Mouse (Mus musculus): ENCODE results near the gene Bcl2l13.

DNA sequence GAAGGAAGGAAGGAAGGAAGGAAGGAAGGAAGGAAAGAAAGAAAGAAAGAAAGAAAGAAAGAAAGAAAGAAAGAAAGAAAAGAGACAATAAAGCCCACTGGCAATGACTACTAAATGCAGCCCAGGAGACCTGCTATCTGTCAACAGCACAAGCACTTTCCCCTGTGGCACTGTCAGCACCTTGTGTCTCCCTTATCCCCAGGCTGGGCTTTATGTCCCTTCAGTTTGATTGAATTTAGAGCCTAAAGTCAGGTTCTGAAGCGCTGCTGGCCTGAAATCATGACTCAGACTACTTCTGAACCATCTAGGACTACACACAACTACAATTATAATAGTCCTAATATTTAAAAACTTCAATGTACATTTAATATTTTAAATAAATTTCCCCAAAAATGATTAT is 15.1 kb upstream of the Bcl2l13 start:
- no peak for TF ChIP-seq CTCF (IDR thresholded peaks at IDR 0.05; ENCODE audit: insufficient read depth, low read length)
- no peak for TF ChIP-seq POLR2A (IDR thresholded peaks at IDR 0.05; ENCODE audit: borderline replicate concordance, extremely low read depth, low read depth, low read length)
